Mouse (Mus musculus) intestine, postnatal 0 days (tissue): ENCODE data around the gene 1520401A03Rik. TPM values are rescaled to one million over a fixed set of nuclear protein-coding genes. Genes with fewer than 3 reads are reported as not detected.

Experiments used
- ATAC-seq: fragments of 200-750 bp; cut with Nextera tagmentation; 2 replicates; pipeline ENCODE4 v1.8.0; 2017; ENCODE audit warnings: mild to moderate bottlenecking, moderate TSS enrichment, moderate library complexity
- H3K27ac ChIP-seq: fragments of 300-500 bp; sonication (generic); 2 replicates; pipeline ENCODE4 v1.5.1; 2014; ENCODE audit warnings: mild to moderate bottlenecking, low read depth, low read length, moderate library complexity
- H3K27me3 ChIP-seq: fragments of 300-500 bp; sonication (generic); replicated peaks from 2 replicates; pipeline ENCODE4 v1.6.1; 2014; ENCODE audit warnings: low read length, mixed read lengths; ENCODE audit not compliant: control insufficient read depth, insufficient read depth
- H3K36me3 ChIP-seq: fragments of 300-500 bp; sonication (generic); 2 replicates; pipeline ENCODE4 v1.6.1; 2014; ENCODE audit warnings: mild to moderate bottlenecking, moderate library complexity; ENCODE audit not compliant: control insufficient read depth, insufficient read depth
- H3K4me1 ChIP-seq: fragments of 300-500 bp; sonication (generic); replicated peaks from 2 replicates; pipeline ENCODE4 v1.6.1; 2014; ENCODE audit warnings: antibody characterized with exemption, low read length, mixed read lengths; ENCODE audit not compliant: control insufficient read depth, insufficient read depth
- H3K4me2 ChIP-seq: fragments of 300-500 bp; sonication (generic); replicated peaks from 2 replicates; pipeline ENCODE4 v1.6.1; 2014; ENCODE audit warnings: low read depth, mild to moderate bottlenecking, moderate library complexity
- H3K4me3 ChIP-seq: fragments of 300-500 bp; sonication (generic); 2 replicates; pipeline ENCODE4 v1.5.1; 2014; ENCODE audit warnings: low read depth, low read length
- H3K9ac ChIP-seq: fragments of 300-500 bp; sonication (generic); 2 replicates; pipeline ENCODE4 v1.6.1; 2014; ENCODE audit warnings: mild to moderate bottlenecking, low read depth, low read length
- H3K9me3 ChIP-seq: fragments of 300-500 bp; sonication (generic); 2 replicates; pipeline ENCODE4 v1.6.1; 2016; ENCODE audit warnings: mixed run types; ENCODE audit not compliant: control insufficient read depth
- CTCF ChIP-seq: sonication (generic); IDR thresholded peaks from 2 replicates; pipeline ENCODE4 v1.5.1; 2016; ENCODE audit warnings: low read depth, mild to moderate bottlenecking, control low read depth, antibody characterized with exemption, moderate library complexity
- WGBS: fragments of 180-500 bp; shearing (Covaris S2); extraction: QIAGEN DNeasy Blood & Tissue Kit; methylation state at CpG from one replicate; pipeline ENCODE4 v1.1.7; 2014; 5-methylcytosine and 5-hydroxymethylcytosine counted together
- polyA plus RNA-seq: library from polyadenylated mRNA; unstranded; fragments of >200 nt; fragmentation: Nextera tagmentation; extraction: Ambion mirVana; gene quantifications from 2 replicates; pipeline ENCODE4 v1.2.1, GENCODE M21; 2015

Gene 1520401A03Rik
- polyA plus RNA-seq, 1 experiment from 2014 or later, result not detected

DNA sequence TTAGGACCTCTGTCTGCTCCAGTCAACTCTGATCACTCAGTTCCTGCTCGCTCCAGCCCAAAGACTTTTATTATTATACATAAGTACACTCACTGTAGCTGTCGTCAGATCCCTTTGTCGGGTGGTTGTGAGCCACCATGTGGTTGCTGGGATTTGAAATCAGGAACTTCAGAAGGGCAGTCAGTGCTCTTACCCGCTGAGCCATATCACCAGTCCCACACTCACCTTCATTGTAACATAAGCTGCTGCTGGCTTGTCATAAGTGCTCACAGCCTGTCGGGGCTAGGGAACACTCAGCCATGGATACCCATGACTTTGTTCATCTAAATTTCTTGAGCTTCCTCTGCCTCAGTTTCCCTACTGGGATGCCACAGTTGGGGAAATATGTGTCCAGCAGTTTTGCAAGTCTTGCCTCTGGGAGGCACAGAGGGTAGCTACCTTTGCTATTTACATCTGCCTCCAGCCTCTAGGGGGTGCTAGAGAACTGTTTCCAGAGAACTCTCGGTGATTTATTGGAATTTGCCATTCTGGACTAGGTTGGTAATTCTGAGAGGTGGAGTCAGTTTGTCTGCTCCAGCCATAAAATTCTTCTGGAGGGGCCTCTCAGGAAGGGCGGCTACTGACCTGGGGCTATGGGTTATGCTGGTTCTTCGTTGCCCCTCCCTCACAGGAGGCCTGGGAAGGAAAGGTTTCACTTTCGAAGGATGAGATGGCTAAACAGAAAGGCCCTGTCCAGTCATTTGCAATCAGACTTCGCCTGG is 26.2 kb upstream of the 1520401A03Rik start:
- WGBS, result 24% methylated on average over 10 of the region's 10 CpGs
- Histone ChIP-seq H3K36me3 (peaks cover 24% of the 10 kb centered on the region; the same call in 1 of the 2 replicates), H3K4me1 (no peaks in the 10 kb centered on the region; the same call in 1 of the 2 replicates), H3K27ac (no peak overlapping the region), H3K9ac (no peak overlapping the region), H3K4me3 (peak overlapping the region; percentile 13), H3K27me3 (peaks cover 19% of the 10 kb centered on the region), H3K4me2 (peak overlapping the region; percentile 53), H3K9me3 (no peaks in the 10 kb centered on the region)
- ATAC-seq, result peak; percentile 77
- TF ChIP-seq CTCF, result peak; percentile 92

DNA sequence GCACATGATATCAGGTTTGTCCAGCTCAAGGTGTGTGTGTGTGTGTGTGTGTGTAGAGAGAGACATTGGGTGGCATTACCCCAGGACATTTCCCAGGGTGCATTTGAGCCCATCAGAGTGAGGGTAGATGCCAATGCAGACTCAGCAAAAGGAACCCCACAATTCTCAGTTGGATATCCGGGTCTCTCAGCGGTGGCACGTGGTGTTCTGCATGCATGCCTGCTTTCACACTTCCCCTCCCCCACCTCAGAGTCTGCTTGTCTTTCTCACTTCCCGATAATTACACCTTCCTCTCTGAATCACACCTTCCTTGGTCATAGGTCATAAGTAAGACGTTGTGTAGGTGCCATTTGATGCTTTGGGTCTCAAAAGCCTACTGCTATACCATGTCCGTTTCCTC is 25.4 kb upstream of the 1520401A03Rik start:
- ATAC-seq, result no peak
- Histone ChIP-seq H3K9me3 (no peaks in the 10 kb centered on the region), H3K9ac (no peak overlapping the region), H3K4me2 (no peak overlapping the region), H3K36me3 (peaks cover 17% of the 10 kb centered on the region; the same call in 1 of the 2 replicates), H3K27me3 (peaks cover 25% of the 10 kb centered on the region), H3K27ac (no peak overlapping the region), H3K4me3 (no peak overlapping the region), H3K4me1 (no peaks in the 10 kb centered on the region; the same call in 1 of the 2 replicates)
- TF ChIP-seq CTCF, result no peak
- 26% methylated on average over 6 of the region's 6 CpGs for WGBS

DNA sequence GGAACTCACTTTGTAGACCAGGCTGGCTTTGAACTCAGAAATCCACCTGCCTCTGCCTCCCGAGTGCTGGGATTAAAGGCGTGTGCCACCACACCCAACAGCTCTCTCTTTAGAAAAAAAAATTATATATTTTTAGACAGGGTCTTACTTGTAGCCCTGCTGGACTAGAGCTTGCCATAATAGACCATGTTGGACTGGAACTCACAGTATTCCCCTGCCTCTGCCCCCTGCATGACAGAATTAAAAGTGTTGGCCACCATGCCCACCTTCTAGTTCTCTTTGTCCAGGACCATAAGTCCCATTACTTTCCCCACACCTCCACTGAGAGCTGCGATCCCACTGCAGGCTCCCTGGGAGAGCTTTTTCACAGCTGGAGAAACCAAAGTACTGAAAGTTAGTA is 24.9 kb upstream of the 1520401A03Rik start:
- Histone ChIP-seq H3K4me3 (no peak overlapping the region), H3K9ac (no peak overlapping the region), H3K27ac (no peak overlapping the region), H3K9me3 (no peaks in the 10 kb centered on the region), H3K4me1 (no peaks in the 10 kb centered on the region; the same call in 1 of the 2 replicates), H3K4me2 (no peak overlapping the region), H3K36me3 (peaks cover 11% of the 10 kb centered on the region; the same call in 1 of the 2 replicates), H3K27me3 (peaks cover 30% of the 10 kb centered on the region)
- no peak for TF ChIP-seq CTCF
- ATAC-seq, result no peak
- WGBS, result 77% methylated on average over 3 of the region's 3 CpGs

DNA sequence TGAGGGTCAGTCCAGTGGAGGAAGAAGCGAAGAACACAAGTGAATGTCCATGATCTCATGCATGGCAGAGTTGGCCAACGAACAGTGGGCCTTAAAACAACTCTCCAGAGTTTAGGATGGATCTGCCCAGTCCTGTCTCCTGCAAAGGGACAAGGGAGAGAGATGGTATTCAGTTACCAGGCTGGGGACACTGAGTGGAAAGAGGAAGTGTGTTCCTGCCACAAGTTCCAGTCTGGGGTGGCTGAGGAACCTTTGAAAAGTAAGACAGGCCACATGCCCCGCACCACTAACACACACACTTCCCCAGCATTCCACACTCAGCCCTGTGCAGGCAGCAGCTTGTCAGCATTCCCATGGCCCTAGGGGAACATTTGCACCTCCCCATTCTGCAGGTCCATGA is 24.2 kb upstream of the 1520401A03Rik start:
- H3K36me3 ChIP-seq, result peaks cover 9% of the 10 kb centered on the region; the same call in 1 of the 2 replicates
- no peaks in the 10 kb centered on the region for H3K9me3 ChIP-seq
- peaks cover 4% of the 10 kb centered on the region; the same call in 1 of the 2 replicates for H3K4me1 ChIP-seq
- WGBS, result 76% methylated on average over 3 of the region's 3 CpGs
- H3K4me2 ChIP-seq, result no peak overlapping the region
- peaks cover 37% of the 10 kb centered on the region for H3K27me3 ChIP-seq
- no peak for ATAC-seq
- H3K27ac ChIP-seq, result no peak overlapping the region
- no peak for TF ChIP-seq CTCF
- no peak overlapping the region for H3K4me3 ChIP-seq
- H3K9ac ChIP-seq, result no peak overlapping the region

DNA sequence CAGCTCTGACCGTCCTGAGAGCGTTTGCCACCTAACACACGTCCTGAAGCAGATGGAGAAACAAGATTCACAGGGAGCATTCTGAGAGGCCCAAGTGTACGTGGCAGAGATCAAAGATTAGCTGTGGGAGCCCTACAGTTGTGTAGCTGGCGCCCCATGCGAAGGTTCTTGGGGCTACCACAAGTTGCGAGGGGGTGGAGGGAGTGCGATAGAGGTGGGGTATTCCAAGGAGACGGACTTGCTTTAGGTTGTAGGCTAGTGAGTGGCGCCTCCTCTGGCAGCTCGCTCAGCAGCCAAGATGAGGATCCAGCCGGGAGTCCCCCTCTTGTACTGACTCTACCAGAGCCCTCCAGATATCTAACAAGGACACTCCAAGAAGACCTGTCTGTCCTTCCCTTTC is 23.7 kb upstream of the 1520401A03Rik start:
- Histone ChIP-seq H3K36me3 (peaks cover 4% of the 10 kb centered on the region; the same call in 1 of the 2 replicates), H3K27ac (no peak overlapping the region), H3K4me1 (peaks cover 4% of the 10 kb centered on the region; the same call in 1 of the 2 replicates), H3K4me2 (peak overlapping the region; percentile 68), H3K9me3 (no peaks in the 10 kb centered on the region), H3K9ac (no peak overlapping the region), H3K4me3 (peak overlapping the region; percentile 29), H3K27me3 (peaks cover 42% of the 10 kb centered on the region)
- peak; percentile 56 for TF ChIP-seq CTCF
- WGBS, result 19% methylated on average over 12 of the region's 12 CpGs
- ATAC-seq, result no peak

DNA sequence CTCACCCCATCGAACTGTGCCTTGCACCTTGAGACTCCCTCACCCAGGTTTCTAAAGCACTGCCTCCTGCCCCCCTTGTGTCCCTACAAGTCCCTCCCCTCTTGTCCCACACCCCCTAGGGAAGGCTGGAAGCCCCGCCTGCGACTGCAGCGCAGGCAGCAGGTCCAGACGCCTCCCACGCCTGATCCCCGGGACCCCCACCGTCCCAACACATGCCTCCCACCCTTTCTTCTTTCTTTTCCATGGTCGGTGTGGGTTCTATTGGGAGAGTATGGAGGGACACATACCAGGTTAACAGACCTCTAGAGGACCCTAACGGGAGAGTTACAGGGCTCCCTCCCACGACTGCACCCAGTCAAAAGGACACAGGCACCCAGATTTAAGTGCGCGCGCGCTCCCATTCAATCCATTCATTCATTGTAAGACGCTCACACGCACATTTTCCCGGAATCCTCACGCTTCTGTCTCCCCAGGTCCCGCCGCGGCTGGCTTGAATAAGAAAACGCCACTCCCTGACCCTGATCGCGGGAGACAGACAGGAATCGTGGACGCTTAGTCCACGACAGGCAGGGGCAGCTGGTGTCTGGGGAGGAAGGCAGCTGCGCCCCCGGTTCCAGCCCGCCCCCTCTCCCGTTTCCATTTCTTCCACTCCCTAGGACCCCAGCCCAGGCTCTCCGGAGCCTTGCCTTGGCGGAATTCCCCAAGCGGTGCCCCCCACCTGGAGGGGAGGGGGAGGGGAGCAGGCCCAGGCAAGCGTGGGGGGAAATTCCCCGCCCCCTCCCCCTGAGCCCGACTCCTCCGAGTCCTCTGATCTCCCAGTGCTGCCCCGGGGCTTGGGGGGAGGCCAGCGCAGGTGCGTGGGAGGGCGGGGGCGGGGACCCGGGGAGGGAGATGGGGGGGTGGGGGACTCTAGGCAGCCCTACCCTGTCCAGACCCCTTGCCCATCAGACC is 23.0 kb upstream of the 1520401A03Rik start, which contains the start of gene Kremen2:
TSS of gene Kremen2 (minus strand) at position 533 of the 951 bp plus-strand sequence.
- peaks cover 4% of the 10 kb centered on the region; the same call in 1 of the 2 replicates for H3K4me1 ChIP-seq
- WGBS, result under 1% methylated on average over 43 of the region's 45 CpGs
- no peak for TF ChIP-seq CTCF
- no peaks in the 10 kb centered on the region for H3K36me3 ChIP-seq
- H3K4me3 ChIP-seq, result peak within 1 kb of the TSS; percentile 29
- peaks cover 44% of the 10 kb centered on the region for H3K27me3 ChIP-seq
- no peak within 1 kb of the TSS for H3K27ac ChIP-seq
- H3K9me3 ChIP-seq, result no peaks in the 10 kb centered on the region
- peak within 1 kb of the TSS; percentile 68 for H3K4me2 ChIP-seq
- H3K9ac ChIP-seq, result no peak within 1 kb of the TSS
- no peak for ATAC-seq
